Mouse (Mus musculus) kidney, adult 2 months (tissue): Measurements from ENCODE around the gene Akip1. TPM values are rescaled to one million over a fixed set of nuclear protein-coding genes. Genes with fewer than 3 reads are reported as not detected.
A peak's percentile ranks its signal among the peaks of the same experiment; 100 is the strongest.

Experiments
- DNase-seq: peaks from one replicate; pipeline ENCODE4 v3.0.0; 2021
- H3K27ac ChIP-seq: fragments of 200-500 bp; 2 replicates; pipeline ENCODE4 v1.5.1; 2012; ENCODE audit warnings: low read depth, low read length, control low read depth, inconsistent platforms; ENCODE audit not compliant: insufficient read depth
- H3K27me3 ChIP-seq: fragments of 200-500 bp; replicated peaks from 2 replicates; pipeline ENCODE4 v1.6.1; 2012; ENCODE audit warnings: mild to moderate bottlenecking, moderate library complexity, low read length, inconsistent platforms; ENCODE audit not compliant: control insufficient read depth, insufficient read depth
- H3K36me3 ChIP-seq: fragments of 200-500 bp; 2 replicates; pipeline ENCODE4 v1.6.1; 2012; ENCODE audit warnings: mild to moderate bottlenecking, moderate library complexity, low read length, inconsistent platforms; ENCODE audit not compliant: control insufficient read depth, insufficient read depth
- H3K4me1 ChIP-seq: fragments of 200-500 bp; 2 replicates; pipeline ENCODE4 v1.6.1; 2011; ENCODE audit warnings: low read length; ENCODE audit not compliant: control insufficient read depth, insufficient read depth
- H3K4me3 ChIP-seq: fragments of 200-500 bp; 2 replicates; pipeline ENCODE4 v1.5.1; 2011; ENCODE audit warnings: mild to moderate bottlenecking, low read depth, low read length, control low read depth; ENCODE audit not compliant: insufficient read depth
- CTCF ChIP-seq: fragments of 200-500 bp; conservative IDR thresholded peaks from 2 replicates; pipeline ENCODE4 v1.5.1; 2011; ENCODE audit warnings: low read depth, mild to moderate bottlenecking, control low read depth, low read length, moderate library complexity, mixed read lengths; ENCODE audit not compliant: insufficient read depth, insufficient read length
- POLR2A ChIP-seq: fragments of 200-500 bp; IDR thresholded peaks from one replicate; pipeline ENCODE4 v1.6.1; 2011; ENCODE audit warnings: low read depth, low read length, control low read depth
- WGBS: fragments of 180-500 bp; shearing (Covaris S2); methylation state at CpG from one replicate; pipeline ENCODE4 v1.1.7; 2018; 5-methylcytosine and 5-hydroxymethylcytosine counted together
- polyA plus RNA-seq: library from polyadenylated mRNA; depleted of rRNA; stranded (reverse); fragments of >200 nt; gene quantifications from 2 replicates; pipeline ENCODE4 v1.2.3, GENCODE M21; 2012

Gene Akip1
- polyA plus RNA-seq, 1 experiment = 29.8 TPM

DNA sequence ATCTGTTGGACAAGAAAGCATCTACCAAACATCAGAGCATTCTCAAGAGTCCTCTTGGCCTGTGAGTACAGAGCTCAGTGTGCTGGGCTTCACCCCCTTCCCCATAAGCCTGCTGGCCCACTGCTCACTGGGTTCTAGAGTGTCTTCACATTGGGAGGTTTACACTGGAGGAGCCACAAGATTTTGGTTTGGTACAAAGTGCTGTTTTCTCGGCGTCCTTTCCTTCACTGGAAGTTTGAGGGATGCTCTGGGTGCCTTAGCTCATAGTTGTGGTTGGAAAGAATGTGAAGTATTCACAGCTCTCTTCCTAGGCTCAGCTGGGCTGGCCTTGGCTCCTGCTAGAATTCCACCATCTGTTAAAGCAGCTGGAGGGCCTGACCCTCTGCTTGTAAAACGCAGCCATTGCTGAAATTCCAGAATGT, 5.5 kb downstream of the Akip1 start:
- Histone ChIP-seq H3K4me3 (no peak overlapping the region), H3K27ac (no peak overlapping the region), H3K27me3 (no peaks in the 10 kb centered on the region), H3K36me3 (no peaks in the 10 kb centered on the region; the same call in 1 of the 2 replicates), H3K4me1 (peaks cover 5% of the 10 kb centered on the region; the same call in 1 of the 2 replicates)
- TF ChIP-seq CTCF = no peak
- TF ChIP-seq POLR2A = no peak
- 44% methylated on average over 3 of the region's 3 CpGs for WGBS
- DNase-seq = peak; percentile 75

DNA sequence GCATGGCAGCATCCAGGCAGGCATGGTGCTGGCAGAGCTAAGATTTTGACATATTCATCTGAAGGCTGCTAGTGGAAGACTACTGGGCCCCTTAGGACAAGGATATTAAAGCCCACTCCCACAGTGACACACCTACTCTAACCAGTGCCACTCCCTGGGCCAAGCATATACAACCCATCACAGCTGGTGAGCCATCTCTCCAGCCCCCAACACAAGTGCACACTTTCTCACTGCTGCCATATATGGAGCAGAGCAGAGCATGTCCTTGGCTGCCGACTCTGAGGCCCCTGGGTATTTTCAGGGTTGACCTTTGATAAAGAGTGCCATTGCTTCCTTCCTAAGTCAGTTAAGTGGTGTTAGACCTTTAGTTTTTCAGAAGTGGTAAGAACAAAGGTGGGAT, 6.6 kb downstream of the Akip1 start:
- no peaks in the 10 kb centered on the region; the same call in 1 of the 2 replicates for H3K4me1 ChIP-seq
- peak overlapping the region; percentile 87 for H3K27ac ChIP-seq
- whole genome bisulfite sequencing = 26% methylated on average over 1 of the region's 1 CpGs
- H3K27me3 ChIP-seq = no peaks in the 10 kb centered on the region
- TF ChIP-seq POLR2A = no peak
- no peak for TF ChIP-seq CTCF
- H3K4me3 ChIP-seq = no peak overlapping the region
- DNase-seq = no peak
- no peaks in the 10 kb centered on the region; the same call in 1 of the 2 replicates for H3K36me3 ChIP-seq

GRCm38 (mm10) chr7:109712198-109712597, 8.7 kb downstream of the Akip1 start:
- Histone ChIP-seq H3K4me3 (no peak overlapping the region), H3K36me3 (no peaks in the 10 kb centered on the region; the same call in 1 of the 2 replicates), H3K27ac (no peak overlapping the region), H3K4me1 (no peaks in the 10 kb centered on the region), H3K27me3 (no peaks in the 10 kb centered on the region)
- DNase-seq = no peak
- WGBS = 87% methylated on average over 7 of the region's 7 CpGs
- TF ChIP-seq CTCF = no peak
- TF ChIP-seq POLR2A = no peak

DNA sequence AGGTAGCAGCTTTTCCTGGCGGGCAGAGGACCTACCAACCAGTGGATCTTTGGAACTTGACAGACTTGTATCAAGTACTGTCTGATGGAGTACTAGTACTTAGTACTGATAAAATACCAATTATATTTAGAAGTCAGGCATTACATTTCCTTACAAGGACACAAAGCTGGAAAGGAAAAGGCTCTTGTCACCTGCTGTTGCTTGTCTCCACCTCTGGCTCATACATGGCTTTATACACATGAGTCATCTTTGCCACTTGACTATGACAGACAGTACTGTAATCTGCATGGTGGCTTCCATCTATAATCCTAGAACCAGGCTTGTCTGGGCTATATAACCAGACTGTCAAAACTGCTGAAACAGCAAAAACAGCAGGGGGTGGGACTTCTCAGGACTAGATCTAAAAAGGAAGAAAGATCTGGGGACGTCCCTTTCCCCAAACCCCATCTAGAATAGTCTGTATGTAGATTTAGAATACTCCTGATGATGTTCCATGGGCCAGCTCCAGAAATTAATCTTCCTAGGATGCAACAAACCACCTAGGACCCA, 10.0 kb downstream of the Akip1 start:
- 94% methylated on average over 2 of the region's 2 CpGs for WGBS
- Histone ChIP-seq H3K36me3 (no peaks in the 10 kb centered on the region; the same call in 1 of the 2 replicates), H3K27me3 (no peaks in the 10 kb centered on the region), H3K4me3 (no peak overlapping the region), H3K27ac (no peak overlapping the region), H3K4me1 (no peaks in the 10 kb centered on the region)
- no peak for DNase-seq
- no peak for TF ChIP-seq CTCF
- no peak for TF ChIP-seq POLR2A

GRCm38 (mm10) chr7:109719286-109719685, 15.8 kb downstream of the Akip1 start:
- TF ChIP-seq CTCF (0 out of 2 replicates have a peak, but pooled peaks have one; percentile 15), POLR2A (no peak)
- no peaks in the 10 kb centered on the region for H3K36me3 ChIP-seq
- H3K27ac ChIP-seq = no peak overlapping the region
- DNase-seq = peak; percentile 45
- 59% methylated on average over 9 of the region's 9 CpGs for WGBS
- no peaks in the 10 kb centered on the region for H3K4me1 ChIP-seq
- H3K4me3 ChIP-seq = no peak overlapping the region
- no peaks in the 10 kb centered on the region for H3K27me3 ChIP-seq

GRCm38 (mm10) chr7:109722618-109723017, 19.1 kb downstream of the Akip1 start:
- H3K27ac ChIP-seq = no peak overlapping the region
- no peak for DNase-seq
- TF ChIP-seq CTCF = no peak
- no peak for TF ChIP-seq POLR2A
- H3K4me3 ChIP-seq = no peak overlapping the region
- H3K27me3 ChIP-seq = no peaks in the 10 kb centered on the region
- 100% methylated on average over 2 of the region's 2 CpGs for whole genome bisulfite sequencing
- H3K4me1 ChIP-seq = no peaks in the 10 kb centered on the region
- no peaks in the 10 kb centered on the region for H3K36me3 ChIP-seq

- WGBS = 95% methylated on average over 8 of the region's 8 CpGs
- no peak for DNase-seq
- no peaks in the 10 kb centered on the region for H3K4me1 ChIP-seq
These were observed 19.6 kb downstream of the Akip1 start for GRCm38 (mm10) chr7:109723114-109723513.

More at GRCm38 (mm10) chr7:109723114-109723513, 19.6 kb downstream of the Akip1 start:
- no peak overlapping the region for H3K27ac ChIP-seq
- H3K4me3 ChIP-seq = no peak overlapping the region
- no peaks in the 10 kb centered on the region for H3K27me3 ChIP-seq
- no peaks in the 10 kb centered on the region for H3K36me3 ChIP-seq
- no peak for TF ChIP-seq POLR2A
- no peak for TF ChIP-seq CTCF
